Mouse (Mus musculus) ES-E14 (cell line): ENCODE results near the gene Tada1.

Experiments used
- CHD2 ChIP-seq: IDR thresholded peaks from 2 replicates; pipeline ENCODE4 v1.6.1; 2014; ENCODE audit warnings: mild to moderate bottlenecking, low read depth, low read length, inconsistent platforms
- HCFC1 ChIP-seq: IDR thresholded peaks from 2 replicates; pipeline ENCODE4 v1.6.1; 2012; ENCODE audit warnings: low read length, inconsistent platforms, borderline replicate concordance; ENCODE audit not compliant: insufficient read depth
- MAFK ChIP-seq: IDR thresholded peaks from 2 replicates; pipeline ENCODE4 v1.6.1; 2014; ENCODE audit warnings: mild to moderate bottlenecking, low read depth, low read length, inconsistent platforms; ENCODE audit not compliant: insufficient read depth
- ZC3H11A ChIP-seq: IDR thresholded peaks from 2 replicates; pipeline ENCODE4 v1.6.1; 2012; ENCODE audit warnings: low read depth, mild to moderate bottlenecking, inconsistent platforms, low read length, borderline replicate concordance

GRCm38 (mm10) chr1:166330752-166331151, 48.1 kb upstream of the Tada1 start:
- no peak for TF ChIP-seq ZC3H11A
- no peak for TF ChIP-seq MAFK
- TF ChIP-seq HCFC1, result no peak
- TF ChIP-seq CHD2, result no peak
